In the genomic region with DNA sequence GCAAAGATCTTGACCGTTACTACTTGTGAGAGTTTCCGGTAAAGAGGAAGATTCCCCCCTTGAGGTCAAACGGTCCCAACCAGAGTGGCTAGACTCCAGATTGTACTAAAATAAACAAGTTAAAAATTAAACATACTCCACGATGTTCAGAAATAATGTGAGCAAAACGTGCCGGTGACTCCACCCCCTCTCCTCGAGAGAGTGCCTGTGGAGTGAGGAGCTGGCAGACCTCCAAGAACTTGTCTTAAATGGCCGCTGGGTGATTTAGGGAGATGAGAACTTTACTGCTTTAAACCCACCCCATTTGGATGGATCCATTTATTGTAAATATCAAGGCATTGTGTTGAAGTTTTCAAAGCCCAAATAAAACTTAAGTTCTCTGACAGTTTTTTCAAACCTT, we compare ENCODE assay signal across 10 mouse cellular contexts. TPM values are rescaled to one million over a fixed set of nuclear protein-coding genes. Genes with fewer than 3 reads are reported as not detected.
DNase-seq lines count a peak whose midpoint lies in the region; ATAC-seq lines count a peak whose summit lies in the region.
"Had no signal": no experiment of that assay in that cellular context is flagged by ENCODE, and none has a peak within 500 bp of the region (broad histone marks: within the 10 kb centered on the region; RNA-seq: fewer than 3 reads in every experiment).

No protein-coding gene starts in this region.

- no peak overlapping the region for H3K4me2 ChIP-seq in embryonic facial prominence, embryonic 11.5 days (ENCODE audit: low read depth, low read length)
- no peak overlapping the region for H3K4me2 ChIP-seq in intestine, embryonic 16.5 days (ENCODE audit: low read depth, low read length)
- peak overlapping the region; percentile 34; the same call in 1 of the 2 replicates for H3K4me2 ChIP-seq in lung, embryonic 16.5 days (ENCODE audit: low read depth, low read length)

- ATAC-seq in embryonic facial prominence, embryonic 11.5 days (replicated peaks; ENCODE audit: insufficient number of reproducible peaks, low FRiP score, low TSS enrichment, low read depth), result no peak
- ATAC-seq in intestine, embryonic 16.5 days, result peak; percentile 87
- peak; percentile 92 for ATAC-seq in lung, embryonic 16.5 days (ENCODE audit: low read depth)
- ATAC-seq in CD4-positive, CD25-positive, alpha-beta regulatory T cell, adult 4 months, result no peak
- ATAC-seq in monocyte, adult 5-6 weeks (replicated peaks; ENCODE audit: insufficient number of reproducible peaks, low FRiP score, low TSS enrichment, poor library complexity, severe bottlenecking), result no peak

- H3K4me3 ChIP-seq in embryonic facial prominence, embryonic 11.5 days (ENCODE audit: low read depth, low read length), result no peak overlapping the region
- no peak overlapping the region for H3K4me3 ChIP-seq in embryonic facial prominence, embryonic 10.5 days
- H3K4me3 ChIP-seq in intestine, embryonic 16.5 days (ENCODE audit: low read length), result no peak overlapping the region
- H3K4me3 ChIP-seq in lung, embryonic 16.5 days (ENCODE audit: low read length), result 0 out of 2 replicates have a peak overlapping the region, but pooled peaks have one; percentile 10
- H3K4me3 ChIP-seq: erythroblast, embryonic 14.5 days had no signal

- H3K4me1 ChIP-seq in embryonic facial prominence, embryonic 11.5 days (ENCODE audit: control insufficient read depth, insufficient read depth, low read length), result no peaks in the 10 kb centered on the region
- no peaks in the 10 kb centered on the region for H3K4me1 ChIP-seq in embryonic facial prominence, embryonic 10.5 days
- H3K4me1 ChIP-seq in intestine, embryonic 16.5 days (ENCODE audit: control insufficient read depth, insufficient read depth, low read length), result 0 out of 2 replicates have a peak, but pooled peaks cover 4% of the 10 kb centered on the region
- H3K4me1 ChIP-seq in lung, embryonic 16.5 days (replicated peaks; ENCODE audit: control insufficient read depth, insufficient read depth, low read length), result peaks cover 9% of the 10 kb centered on the region

- WGBS in embryonic facial prominence, embryonic 11.5 days, result 54% methylated on average over 8 of the region's 8 CpGs
- WGBS in embryonic facial prominence, embryonic 10.5 days, result 72% methylated on average over 8 of the region's 8 CpGs
- 7% methylated on average over 8 of the region's 8 CpGs for WGBS in intestine, embryonic 16.5 days
- 2% methylated on average over 8 of the region's 8 CpGs for WGBS in lung, embryonic 16.5 days

- peak; percentile 61 for DNase-seq in embryonic facial prominence, embryonic 11.5 days (ENCODE audit: low spot score)
- no peak for DNase-seq in embryonic facial prominence, embryonic 10.5 days (ENCODE audit: low spot score)
- peak; percentile 24 for DNase-seq in urinary bladder, postnatal 25 days (ENCODE audit: low spot score)
- no peak for DNase-seq in urinary bladder, adult 2 months (ENCODE audit: low spot score)

- no peaks in the 10 kb centered on the region for H3K9me3 ChIP-seq in embryonic facial prominence, embryonic 11.5 days (replicated peaks; ENCODE audit: control insufficient read depth, low read length)
- H3K9me3 ChIP-seq in embryonic facial prominence, embryonic 10.5 days, result 0 out of 2 replicates have a peak, but pooled peaks cover 4% of the 10 kb centered on the region
- H3K9me3 ChIP-seq in intestine, embryonic 16.5 days (ENCODE audit: control insufficient read depth, low read length), result no peaks in the 10 kb centered on the region
- peaks cover 5% of the 10 kb centered on the region; the same call in 1 of the 2 replicates for H3K9me3 ChIP-seq in lung, embryonic 16.5 days (ENCODE audit: control insufficient read depth, low read length)

- H3K36me3 ChIP-seq in embryonic facial prominence, embryonic 11.5 days (replicated peaks; ENCODE audit: control insufficient read depth, insufficient read depth, low read depth, low read length), result no peaks in the 10 kb centered on the region
- no peaks in the 10 kb centered on the region for H3K36me3 ChIP-seq in embryonic facial prominence, embryonic 10.5 days (replicated peaks)
- no peaks in the 10 kb centered on the region for H3K36me3 ChIP-seq in intestine, embryonic 16.5 days (ENCODE audit: control insufficient read depth, insufficient read depth, low read length)
- H3K36me3 ChIP-seq in lung, embryonic 16.5 days (ENCODE audit: control insufficient read depth, insufficient read depth, low read length), result no peaks in the 10 kb centered on the region

- no peak overlapping the region for H3K9ac ChIP-seq in embryonic facial prominence, embryonic 11.5 days (replicated peaks; ENCODE audit: low read length)
- no peak overlapping the region for H3K9ac ChIP-seq in intestine, embryonic 16.5 days (ENCODE audit: low read depth, low read length)
- no peak overlapping the region for H3K9ac ChIP-seq in lung, embryonic 16.5 days (ENCODE audit: low read length)

- H3K27me3 ChIP-seq in embryonic facial prominence, embryonic 11.5 days (ENCODE audit: control insufficient read depth, insufficient read depth, low read length), result no peaks in the 10 kb centered on the region
- no peaks in the 10 kb centered on the region for H3K27me3 ChIP-seq in embryonic facial prominence, embryonic 10.5 days (replicated peaks; ENCODE audit: low read depth, poor library complexity, severe bottlenecking)
- no peaks in the 10 kb centered on the region for H3K27me3 ChIP-seq in intestine, embryonic 16.5 days (replicated peaks; ENCODE audit: control insufficient read depth, insufficient read depth, low read length)
- H3K27me3 ChIP-seq in lung, embryonic 16.5 days (ENCODE audit: control insufficient read depth, insufficient read depth, low read depth, low read length), result no peaks in the 10 kb centered on the region

- H3K27ac ChIP-seq in embryonic facial prominence, embryonic 11.5 days (replicated peaks; ENCODE audit: low read depth, low read length), result no peak overlapping the region
- H3K27ac ChIP-seq in embryonic facial prominence, embryonic 10.5 days (replicated peaks), result no peak overlapping the region
- no peak overlapping the region for H3K27ac ChIP-seq in intestine, embryonic 16.5 days (ENCODE audit: low read length)
- H3K27ac ChIP-seq in lung, embryonic 16.5 days (ENCODE audit: low read length), result no peak overlapping the region

RNA-seq across cellular contexts. Expression of a gene that starts 42.4 kb away (rescaled TPM):
- polyA plus RNA-seq in embryonic facial prominence, embryonic 11.5 days (2014; fragmentation: Nextera tagmentation; extraction: Ambion mirVana), result 15.0 and 16.4 TPM in 2 replicates
- polyA plus RNA-seq in embryonic facial prominence, embryonic 10.5 days (2016; fragmentation: Nextera tagmentation; extraction: Ambion mirVana), result 13.4 and 15.4 TPM in 2 replicates
- polyA plus RNA-seq in urinary bladder, adult 2 months (2012; rRNA removed), result 4.7 and 6.4 TPM in 2 replicates
- polyA plus RNA-seq in intestine, embryonic 16.5 days (2015; fragmentation: Nextera tagmentation; extraction: Ambion mirVana), result 12.9 and 13.3 TPM in 2 replicates
- polyA plus RNA-seq in lung, embryonic 16.5 days (2015; fragmentation: Nextera tagmentation; extraction: Ambion mirVana), result 6.9 and 8.0 TPM in 2 replicates
- 1 to 10 TPM; 1.1 to 1.7 TPM for polyA plus RNA-seq in CD4-positive, CD25-positive, alpha-beta regulatory T cell, adult 4 months (2017; shearing (Covaris generic))
- total RNA-seq in monocyte, adult 5-6 weeks (2017), result 2.3 TPM in 1 of 3 replicates, not detected in the others
- total RNA-seq: neutrophil, adult 5-6 weeks had no signal
- polyA plus RNA-seq: erythroblast, embryonic 14.5 days had no signal

Comparison
In these comparisons a context has a peak if more than half of its experiments do, and no peak if none do; other contexts are left out.
1. DNase-seq: peak in embryonic facial prominence, embryonic 11.5 days (single experiment) and urinary bladder, postnatal 25 days (single experiment); none in embryonic facial prominence, embryonic 10.5 days (single experiment) and urinary bladder, adult 2 months (single experiment).
2. ATAC-seq: peak in intestine, embryonic 16.5 days (single experiment) and lung, embryonic 16.5 days (single experiment); none in embryonic facial prominence, embryonic 11.5 days (single experiment), CD4-positive, CD25-positive, alpha-beta regulatory T cell, adult 4 months (single experiment) and monocyte, adult 5-6 weeks (single experiment).